Mouse (Mus musculus) thymus, adult 2 months (tissue): ENCODE measurements around the gene Hoxb7. TPM values are rescaled to one million over a fixed set of nuclear protein-coding genes. Genes with fewer than 3 reads are reported as not detected.

ENCODE experiments used
- DNase-seq: peaks from one replicate; pipeline ENCODE4 v3.0.0; 2021
- H3K27ac ChIP-seq: fragments of 200-500 bp; 2 replicates; pipeline ENCODE4 v1.5.1; 2012; ENCODE audit warnings: low read length, control low read depth; ENCODE audit not compliant: control insufficient read depth, insufficient read depth
- H3K27me3 ChIP-seq: fragments of 200-500 bp; 2 replicates; pipeline ENCODE4 v1.6.1; 2012; ENCODE audit warnings: mild to moderate bottlenecking, low read length, moderate library complexity, mixed read lengths; ENCODE audit not compliant: control insufficient read depth, insufficient read depth
- H3K36me3 ChIP-seq: fragments of 200-500 bp; 2 replicates; pipeline ENCODE4 v1.6.1; 2012; ENCODE audit warnings: mild to moderate bottlenecking, low read length, moderate library complexity; ENCODE audit not compliant: control insufficient read depth, insufficient read depth
- H3K4me1 ChIP-seq: fragments of 200-500 bp; replicated peaks from 2 replicates; pipeline ENCODE4 v1.6.1; 2012; ENCODE audit warnings: low read length; ENCODE audit not compliant: control insufficient read depth, insufficient read depth
- H3K4me3 ChIP-seq: fragments of 200-500 bp; 2 replicates; pipeline ENCODE4 v1.5.1; 2012; ENCODE audit warnings: mild to moderate bottlenecking, low read length, control low read depth, moderate library complexity; ENCODE audit not compliant: control insufficient read depth, insufficient read depth
- CTCF ChIP-seq: fragments of 200-500 bp; IDR thresholded peaks from 2 replicates; pipeline ENCODE4 v1.5.1; 2012; ENCODE audit warnings: mild to moderate bottlenecking, control low read depth, low read length, moderate library complexity, borderline replicate concordance; ENCODE audit not compliant: control insufficient read depth, poor library complexity, insufficient read depth; ENCODE audit errors: extremely low read depth
- POLR2A ChIP-seq: fragments of 200-500 bp; IDR thresholded peaks from 2 replicates; pipeline ENCODE4 v1.6.1; 2012; ENCODE audit warnings: mild to moderate bottlenecking, low read length, control low read depth, moderate library complexity; ENCODE audit not compliant: control insufficient read depth, poor library complexity, insufficient read depth; ENCODE audit errors: extremely low read depth
- WGBS: fragments of 180-500 bp; shearing (Covaris S2); methylation state at CpG from one replicate; pipeline ENCODE4 v1.1.7; 2018; 5-methylcytosine and 5-hydroxymethylcytosine counted together
- polyA plus RNA-seq: library from polyadenylated mRNA; depleted of rRNA; stranded (reverse); fragments of >200 nt; gene quantifications from 2 replicates; pipeline ENCODE4 v1.2.3, GENCODE M21; 2012

The Hoxb7 gene
- polyA plus RNA-seq, 1 experiment = 0.09 TPM

GRCm38 (mm10) chr11:96327122-96327521 is 40.7 kb downstream of the Hoxb7 start:
- Histone ChIP-seq H3K27me3 (no peaks in the 10 kb centered on the region; the same call in 1 of the 2 replicates), H3K4me3 (no peak overlapping the region), H3K4me1 (no peaks in the 10 kb centered on the region), H3K27ac (no peak overlapping the region), H3K36me3 (no peaks in the 10 kb centered on the region)
- DNase-seq = no peak
- 94% methylated on average over 7 of the region's 7 CpGs for WGBS
- TF ChIP-seq CTCF (no peak), POLR2A (no peak)

DNA sequence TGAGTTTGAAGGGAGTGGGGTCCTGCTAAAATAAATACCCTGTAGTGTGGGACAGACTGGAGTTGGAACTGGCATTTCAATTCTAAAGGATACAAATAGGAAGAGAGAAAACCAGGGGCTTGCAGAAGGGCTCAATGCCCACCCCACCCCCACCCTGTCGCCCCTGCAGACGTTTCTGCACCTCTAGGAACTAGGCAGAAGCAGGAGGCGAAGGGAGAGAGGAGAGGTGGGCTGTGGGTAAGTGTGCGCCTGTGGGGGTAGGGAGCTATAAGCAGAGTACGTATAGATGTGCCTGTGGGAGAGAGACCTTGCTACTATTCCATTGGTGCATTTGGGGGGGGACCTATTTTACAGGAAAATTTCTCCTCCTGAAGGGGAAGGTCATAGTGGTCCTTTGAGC is 41.3 kb downstream of the Hoxb7 start:
- TF ChIP-seq CTCF (no peak), POLR2A (no peak)
- 89% methylated on average over 5 of the region's 5 CpGs for WGBS
- no peak for DNase-seq
- Histone ChIP-seq H3K4me3 (no peak overlapping the region), H3K4me1 (no peaks in the 10 kb centered on the region), H3K27ac (no peak overlapping the region), H3K36me3 (no peaks in the 10 kb centered on the region), H3K27me3 (no peaks in the 10 kb centered on the region; the same call in 1 of the 2 replicates)

GRCm38 (mm10) chr11:96328605-96329004 is 42.2 kb downstream of the Hoxb7 start:
- no peaks in the 10 kb centered on the region for H3K4me1 ChIP-seq
- TF ChIP-seq CTCF = no peak
- TF ChIP-seq POLR2A = no peak
- WGBS = 93% methylated on average over 8 of the region's 8 CpGs
- no peak overlapping the region for H3K27ac ChIP-seq
- no peaks in the 10 kb centered on the region for H3K36me3 ChIP-seq
- H3K4me3 ChIP-seq = no peak overlapping the region
- no peak for DNase-seq
- H3K27me3 ChIP-seq = no peaks in the 10 kb centered on the region; the same call in 1 of the 2 replicates

DNA sequence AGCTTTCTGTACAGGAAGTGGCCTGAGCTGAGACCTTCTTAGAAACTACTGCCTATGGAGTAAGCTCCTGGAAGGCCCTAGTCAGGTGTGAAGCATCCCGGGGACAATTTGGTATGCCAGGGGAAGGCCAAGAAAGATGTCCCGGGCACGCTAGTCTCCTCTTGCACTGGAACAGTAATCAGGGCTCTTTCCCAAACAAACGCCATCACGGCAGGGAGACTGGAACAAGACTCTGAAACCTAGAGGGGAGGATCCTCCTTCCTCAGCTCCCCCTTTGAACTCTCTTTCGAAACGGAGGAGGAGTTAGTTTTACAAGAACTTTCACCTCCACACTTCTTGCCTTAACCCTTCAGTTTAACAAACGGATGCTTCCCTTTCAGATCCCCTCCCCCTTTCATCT is 45.7 kb downstream of the Hoxb7 start:
- 61% methylated on average over 8 of the region's 8 CpGs for WGBS
- no peak for DNase-seq
- no peaks in the 10 kb centered on the region; the same call in 1 of the 2 replicates for H3K27me3 ChIP-seq
- H3K36me3 ChIP-seq = no peaks in the 10 kb centered on the region
- TF ChIP-seq CTCF (no peak), POLR2A (no peak)
- no peaks in the 10 kb centered on the region for H3K4me1 ChIP-seq
- H3K4me3 ChIP-seq = no peak overlapping the region
- H3K27ac ChIP-seq = no peak overlapping the region

DNA sequence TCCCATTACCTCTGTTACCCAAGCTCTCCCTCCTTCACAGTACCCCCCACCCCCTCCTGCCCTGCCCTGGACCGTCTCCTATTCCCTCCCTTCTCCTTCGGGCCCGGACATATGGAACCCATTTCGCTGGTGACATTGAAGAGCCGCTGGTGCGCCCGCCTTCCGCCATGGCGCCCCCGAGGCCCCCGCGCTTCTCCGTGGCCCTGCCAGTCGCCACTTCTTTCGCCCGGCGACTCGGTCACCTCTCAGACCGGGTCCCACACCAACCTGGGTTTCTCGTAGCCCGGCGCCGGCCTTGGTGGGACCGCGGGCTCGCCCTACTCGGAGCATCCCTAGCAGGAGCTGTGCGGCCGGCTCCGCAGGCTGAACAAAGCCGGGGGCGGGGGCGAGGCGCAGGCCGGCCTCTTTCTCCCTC is 46.2 kb downstream of the Hoxb7 start:
- Histone ChIP-seq H3K4me3 (no peak overlapping the region), H3K27ac (no peak overlapping the region), H3K36me3 (no peaks in the 10 kb centered on the region), H3K4me1 (no peaks in the 10 kb centered on the region), H3K27me3 (no peaks in the 10 kb centered on the region; the same call in 1 of the 2 replicates)
- WGBS = 71% methylated on average over 35 of the region's 35 CpGs
- no peak for DNase-seq
- no peak for TF ChIP-seq POLR2A
- no peak for TF ChIP-seq CTCF

DNA sequence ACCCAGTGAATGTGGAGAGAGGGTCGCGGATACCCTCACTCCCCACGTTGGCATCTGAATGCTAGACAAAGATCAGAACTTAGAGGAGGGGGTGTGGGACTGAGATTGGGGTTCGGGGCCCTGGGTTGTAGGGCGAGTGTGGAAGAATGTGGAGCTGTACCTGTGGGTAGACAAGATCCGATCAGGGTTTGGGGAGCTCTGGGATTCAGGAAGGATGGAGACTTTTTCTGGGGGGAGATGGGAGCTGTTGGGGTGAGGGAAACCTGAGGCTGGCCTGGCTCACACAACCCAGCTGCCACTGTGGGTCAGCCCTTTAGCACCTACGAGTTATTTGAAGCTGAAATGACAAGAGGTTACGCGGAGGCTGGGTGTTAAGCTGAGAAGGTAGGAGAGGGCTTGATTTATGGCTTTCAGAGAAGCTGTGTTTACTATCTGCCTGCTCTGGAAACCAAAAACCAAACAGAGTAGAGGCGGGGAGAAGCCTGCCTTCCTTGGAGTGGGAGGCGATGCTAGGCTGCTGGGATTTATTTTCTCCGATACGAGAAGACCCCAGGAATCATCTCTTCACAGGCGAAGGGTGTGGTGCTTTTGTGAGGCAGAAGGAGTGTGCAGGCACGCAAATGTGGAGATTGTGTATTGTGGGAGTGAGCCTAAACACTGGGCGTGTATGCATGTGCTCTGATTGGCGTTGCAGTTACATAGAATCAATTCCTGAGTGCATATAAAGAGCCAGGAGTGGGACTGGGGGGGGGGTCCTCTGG is 47.0 kb downstream of the Hoxb7 start:
- WGBS = 90% methylated on average over 17 of the region's 17 CpGs
- no peaks in the 10 kb centered on the region for H3K4me1 ChIP-seq
- TF ChIP-seq CTCF (no peak), POLR2A (no peak)
- H3K27me3 ChIP-seq = no peaks in the 10 kb centered on the region; the same call in 1 of the 2 replicates
- no peak overlapping the region for H3K4me3 ChIP-seq
- no peak overlapping the region for H3K27ac ChIP-seq
- DNase-seq = no peak
- no peaks in the 10 kb centered on the region for H3K36me3 ChIP-seq

DNA sequence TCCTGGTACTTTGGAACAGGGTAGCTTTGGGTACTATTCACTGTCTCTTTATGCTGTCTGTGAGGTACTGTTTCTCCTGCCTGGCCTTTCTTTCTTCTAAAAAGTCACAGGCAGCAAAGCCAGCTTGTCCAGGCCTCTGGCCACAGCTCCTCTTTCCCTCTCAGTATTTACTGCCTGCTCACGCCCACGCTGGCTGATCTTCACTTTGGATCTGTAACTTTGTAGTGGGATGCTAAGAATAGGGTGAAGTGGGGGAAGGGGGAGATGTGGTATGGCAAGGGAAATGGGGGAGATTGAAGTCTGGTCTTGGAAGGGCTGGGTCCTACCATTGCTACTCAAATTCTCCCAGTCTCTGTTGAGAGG is 47.6 kb downstream of the Hoxb7 start:
- no peak for TF ChIP-seq CTCF
- no peak for TF ChIP-seq POLR2A
- Histone ChIP-seq H3K36me3 (no peaks in the 10 kb centered on the region), H3K4me3 (no peak overlapping the region), H3K27me3 (peaks cover 1% of the 10 kb centered on the region; the same call in 1 of the 2 replicates), H3K4me1 (no peaks in the 10 kb centered on the region), H3K27ac (no peak overlapping the region)
- DNase-seq = no peak
- 86% methylated on average over 2 of the region's 2 CpGs for WGBS

DNA sequence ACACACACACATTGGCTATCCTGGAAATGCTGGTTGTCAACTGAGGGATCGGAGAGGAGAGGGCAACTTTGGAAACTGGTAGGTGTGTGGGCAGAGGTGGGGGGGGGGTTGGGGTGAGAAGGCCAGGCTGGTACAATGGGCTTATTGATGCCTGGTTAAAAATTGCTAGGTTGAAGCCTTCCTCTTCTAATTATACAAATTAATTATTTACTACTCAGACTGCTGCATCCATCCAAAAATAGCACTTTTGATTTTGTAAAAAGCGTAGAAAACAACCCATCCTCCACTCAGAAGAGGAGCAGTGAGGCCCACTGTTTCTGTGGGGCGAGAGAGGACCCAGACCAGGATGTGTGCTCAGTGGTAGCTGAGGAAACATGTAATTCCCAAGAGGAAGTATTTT is 48.6 kb downstream of the Hoxb7 start:
- WGBS = 94% methylated on average over 3 of the region's 3 CpGs

More for the DNA sequence above, 48.6 kb downstream of the Hoxb7 start:
- Histone ChIP-seq H3K27ac (no peak overlapping the region), H3K36me3 (no peaks in the 10 kb centered on the region), H3K4me3 (no peak overlapping the region), H3K4me1 (no peaks in the 10 kb centered on the region), H3K27me3 (peaks cover 7% of the 10 kb centered on the region; the same call in 1 of the 2 replicates)
- no peak for TF ChIP-seq POLR2A
- no peak for TF ChIP-seq CTCF
- no peak for DNase-seq
